Mouse (Mus musculus): Measurements from ENCODE around the gene Miga1. TPM values are rescaled to one million over a fixed set of nuclear protein-coding genes. Genes with fewer than 3 reads are reported as not detected.
A peak's percentile ranks its signal among the peaks of the same experiment; 100 is the strongest.

The Miga1 gene
- polyA plus RNA-seq, 1 experiment from 2014 or later, result 12.8 TPM

DNA sequence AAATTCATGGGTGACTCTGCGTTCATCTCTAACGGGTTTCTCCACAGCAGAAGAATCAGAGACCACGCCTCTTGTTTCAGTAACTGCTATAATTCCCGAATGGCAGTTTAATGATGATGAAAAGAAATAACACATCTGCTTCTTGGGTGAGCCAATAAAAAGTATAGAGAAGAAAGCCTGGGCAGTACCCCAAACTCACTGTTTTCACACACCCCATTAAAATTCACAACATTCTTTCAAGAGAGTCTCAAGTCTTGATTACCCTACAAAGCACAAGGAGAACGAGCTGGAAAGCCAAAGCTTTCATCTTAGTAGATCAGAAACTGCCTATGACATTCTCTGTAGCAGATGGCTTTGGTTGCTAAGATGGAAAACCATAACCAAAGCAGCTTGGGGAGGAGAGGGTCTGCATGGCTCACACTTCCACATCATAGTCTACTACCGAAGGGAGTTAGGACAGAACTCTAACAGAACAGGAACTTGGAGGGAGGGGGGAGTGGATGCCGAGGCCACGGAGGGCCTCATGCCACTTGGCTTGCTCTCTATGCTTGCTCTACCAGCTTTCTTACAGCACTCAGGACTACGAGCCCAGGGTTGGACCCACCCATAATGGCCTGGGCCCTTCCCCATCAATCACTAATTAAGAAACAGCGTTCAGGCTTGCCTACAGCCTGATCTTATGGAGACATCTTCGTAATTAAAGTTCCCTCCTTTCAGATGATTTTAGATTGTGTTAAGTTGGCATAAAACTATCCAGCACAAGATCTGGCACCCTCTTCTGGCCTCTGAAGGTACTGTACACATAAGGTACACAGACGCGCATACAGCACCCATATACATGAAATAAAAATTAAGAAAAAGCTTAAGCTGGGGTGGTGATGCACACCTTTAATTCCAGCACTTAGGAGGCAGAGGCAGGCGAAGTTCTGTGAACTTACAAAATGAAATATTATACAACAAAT is 39.5 kb downstream of the Miga1 start:
- H3K9ac ChIP-seq, result no peak overlapping the region
- H3K4me3 ChIP-seq, result no peak overlapping the region
- H3K27me3 ChIP-seq, result no peaks in the 10 kb centered on the region
- H3K4me2 ChIP-seq, result no peak overlapping the region
- peaks cover 23% of the 10 kb centered on the region for H3K4me1 ChIP-seq (replicated peaks)
- no peaks in the 10 kb centered on the region for H3K9me3 ChIP-seq (replicated peaks)
- peak overlapping the region; percentile 18; the same call in 1 of the 2 replicates for H3K27ac ChIP-seq
- 83% methylated on average over 14 of the region's 14 CpGs for WGBS
- peaks cover 14% of the 10 kb centered on the region; the same call in 1 of the 2 replicates for H3K36me3 ChIP-seq
- ATAC-seq (replicated peaks; ENCODE audit: insufficient number of reproducible peaks, insufficient read depth, low FRiP score, low read depth), result no peak

DNA sequence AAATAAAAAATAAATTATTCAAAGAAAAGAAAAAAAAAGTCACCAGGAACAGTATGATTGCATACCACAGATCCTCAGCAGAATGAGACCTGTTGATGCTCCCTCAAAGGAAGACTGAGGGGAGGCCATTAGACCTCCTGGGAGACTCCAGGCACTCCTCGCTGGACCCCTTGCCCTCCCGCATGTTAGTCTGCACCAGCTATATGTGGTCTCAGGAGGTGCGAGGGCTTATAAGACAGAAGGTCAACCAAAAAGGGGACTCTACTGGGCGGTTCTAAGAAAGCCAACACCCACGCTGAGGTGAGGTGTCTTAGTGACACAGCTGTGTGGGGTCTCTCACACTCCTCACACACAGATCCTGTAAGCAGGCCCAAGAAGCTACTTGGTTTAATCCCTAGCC is 44.3 kb downstream of the Miga1 start:
- Histone ChIP-seq H3K4me1 (replicated peaks) (peaks cover 12% of the 10 kb centered on the region), H3K9me3 (replicated peaks) (no peaks in the 10 kb centered on the region), H3K9ac (no peak overlapping the region), H3K4me2 (no peak overlapping the region), H3K36me3 (peaks cover 17% of the 10 kb centered on the region; the same call in 1 of the 2 replicates), H3K27ac (no peak overlapping the region), H3K4me3 (no peak overlapping the region), H3K27me3 (no peaks in the 10 kb centered on the region)
- 88% methylated on average over 5 of the region's 5 CpGs for WGBS
- no peak for ATAC-seq (replicated peaks; ENCODE audit: insufficient number of reproducible peaks, insufficient read depth, low FRiP score, low read depth)

DNA sequence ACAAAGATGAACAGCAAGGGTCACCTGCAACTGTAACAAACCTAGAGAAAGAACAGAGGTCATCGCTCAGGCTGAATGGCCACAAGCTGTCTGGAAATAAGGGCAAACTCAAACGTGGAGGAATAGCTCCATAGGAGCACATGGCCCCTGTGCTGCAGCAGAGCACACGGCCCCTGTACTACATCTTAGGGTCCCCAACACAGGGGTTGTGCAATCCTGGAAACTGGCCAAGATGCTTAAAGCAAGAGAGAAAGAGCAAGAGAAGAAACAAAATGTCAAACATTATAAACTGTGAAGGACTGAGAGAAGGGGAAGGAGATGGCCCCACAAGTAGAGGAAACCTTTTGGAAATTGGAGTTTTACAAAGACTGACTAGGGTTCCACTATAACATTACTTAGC is 45.8 kb downstream of the Miga1 start:
- Histone ChIP-seq H3K27ac (peak overlapping the region; percentile 76), H3K4me3 (no peak overlapping the region), H3K4me1 (replicated peaks) (peaks cover 12% of the 10 kb centered on the region), H3K4me2 (no peak overlapping the region), H3K27me3 (no peaks in the 10 kb centered on the region), H3K9me3 (replicated peaks) (no peaks in the 10 kb centered on the region), H3K9ac (no peak overlapping the region), H3K36me3 (peaks cover 18% of the 10 kb centered on the region; the same call in 1 of the 2 replicates)
- 55% methylated on average over 3 of the region's 3 CpGs for WGBS
- no peak for ATAC-seq (replicated peaks; ENCODE audit: insufficient number of reproducible peaks, insufficient read depth, low FRiP score, low read depth)

GRCm38 (mm10) chr3:152293530-152294181 is 46.6 kb downstream of the Miga1 start:
- WGBS, result 35% methylated on average over 13 of the region's 13 CpGs
- H3K9ac ChIP-seq, result no peak overlapping the region

GRCm38 (mm10) chr3:152291895-152292294 is 48.3 kb downstream of the Miga1 start:
- 72% methylated on average over 6 of the region's 6 CpGs for WGBS
- H3K27ac ChIP-seq, result no peak overlapping the region
- no peak overlapping the region for H3K4me2 ChIP-seq
- H3K36me3 ChIP-seq, result peaks cover 23% of the 10 kb centered on the region; the same call in 1 of the 2 replicates
- no peaks in the 10 kb centered on the region for H3K9me3 ChIP-seq (replicated peaks)
- no peak overlapping the region for H3K4me3 ChIP-seq
- no peak overlapping the region for H3K9ac ChIP-seq
- no peak for ATAC-seq (replicated peaks; ENCODE audit: insufficient number of reproducible peaks, insufficient read depth, low FRiP score, low read depth)
- no peaks in the 10 kb centered on the region for H3K27me3 ChIP-seq
- H3K4me1 ChIP-seq (replicated peaks), result peaks cover 12% of the 10 kb centered on the region

More at GRCm38 (mm10) chr3:152293530-152294181, 46.6 kb downstream of the Miga1 start:
- Histone ChIP-seq H3K36me3 (peaks cover 18% of the 10 kb centered on the region; the same call in 1 of the 2 replicates), H3K4me3 (no peak overlapping the region), H3K27me3 (no peaks in the 10 kb centered on the region), H3K4me2 (peak overlapping the region; percentile 8; the same call in 1 of the 2 replicates), H3K27ac (peak overlapping the region; percentile 76), H3K4me1 (replicated peaks) (peaks cover 12% of the 10 kb centered on the region), H3K9me3 (replicated peaks) (no peaks in the 10 kb centered on the region)
- ATAC-seq (replicated peaks; ENCODE audit: insufficient number of reproducible peaks, insufficient read depth, low FRiP score, low read depth), result peak; percentile 67; the same call in 1 of the 2 replicates

GRCm38 (mm10) chr3:152290175-152290798 is 49.9 kb downstream of the Miga1 start:
- no peak overlapping the region for H3K4me2 ChIP-seq
- 82% methylated on average over 17 of the region's 17 CpGs for WGBS
- H3K4me1 ChIP-seq (replicated peaks), result peaks cover 12% of the 10 kb centered on the region
- H3K9me3 ChIP-seq (replicated peaks), result no peaks in the 10 kb centered on the region
- no peak for ATAC-seq (replicated peaks; ENCODE audit: insufficient number of reproducible peaks, insufficient read depth, low FRiP score, low read depth)
- no peak overlapping the region for H3K9ac ChIP-seq
- H3K36me3 ChIP-seq, result peaks cover 24% of the 10 kb centered on the region
- H3K27ac ChIP-seq, result no peak overlapping the region
- no peaks in the 10 kb centered on the region for H3K27me3 ChIP-seq
- no peak overlapping the region for H3K4me3 ChIP-seq

DNA sequence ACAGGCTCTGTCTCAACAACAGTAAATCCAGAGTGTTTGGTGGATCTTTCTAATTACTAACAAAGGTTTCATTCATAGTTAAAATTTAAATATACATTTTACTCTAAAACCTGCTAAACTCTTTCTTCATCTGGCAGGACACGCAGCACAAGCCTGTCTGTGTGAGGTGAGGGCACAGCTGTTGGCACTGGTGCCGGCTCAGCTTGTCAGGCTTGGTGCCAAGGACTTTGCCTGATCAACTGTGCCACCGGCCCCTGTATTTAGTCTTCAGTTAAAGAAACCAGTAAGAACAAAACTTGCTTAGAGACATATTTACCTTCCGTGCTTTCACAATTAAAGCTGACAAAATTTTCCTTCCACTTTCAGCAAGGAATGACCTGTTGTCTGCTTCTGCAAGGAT is 51.5 kb downstream of the Miga1 start:
- H3K36me3 ChIP-seq, result peaks cover 31% of the 10 kb centered on the region
- no peak overlapping the region for H3K9ac ChIP-seq
- no peak for ATAC-seq (replicated peaks; ENCODE audit: insufficient number of reproducible peaks, insufficient read depth, low FRiP score, low read depth)
- WGBS, result 75% methylated on average over 4 of the region's 4 CpGs
- H3K4me2 ChIP-seq, result no peak overlapping the region
- H3K27ac ChIP-seq, result no peak overlapping the region
- H3K9me3 ChIP-seq (replicated peaks), result no peaks in the 10 kb centered on the region
- H3K27me3 ChIP-seq, result no peaks in the 10 kb centered on the region
- no peak overlapping the region for H3K4me3 ChIP-seq
- peaks cover 7% of the 10 kb centered on the region for H3K4me1 ChIP-seq (replicated peaks)

DNA sequence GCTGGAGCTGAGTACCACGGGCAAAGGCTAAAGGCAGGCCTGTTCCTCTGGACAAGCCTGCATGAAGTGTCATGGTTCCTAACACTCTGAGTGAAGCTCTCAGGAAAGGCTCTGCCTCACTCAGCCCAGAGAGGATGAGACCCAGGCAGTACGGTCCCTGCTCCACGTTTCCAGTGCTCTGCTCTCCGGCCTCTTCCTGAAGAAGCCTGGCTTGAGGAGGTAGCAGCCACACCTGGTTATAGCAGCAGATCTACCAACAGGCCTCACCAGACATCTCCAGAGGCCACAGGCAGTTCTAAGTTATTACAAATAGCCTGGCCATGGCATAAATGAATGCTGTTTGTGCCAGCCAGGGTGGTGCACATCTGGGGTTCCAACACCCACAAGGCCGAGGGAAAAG is 51.9 kb downstream of the Miga1 start:
- Histone ChIP-seq H3K27ac (no peak overlapping the region), H3K36me3 (peaks cover 31% of the 10 kb centered on the region), H3K4me2 (no peak overlapping the region), H3K9me3 (replicated peaks) (no peaks in the 10 kb centered on the region), H3K27me3 (no peaks in the 10 kb centered on the region), H3K4me1 (replicated peaks) (peaks cover 3% of the 10 kb centered on the region), H3K4me3 (no peak overlapping the region), H3K9ac (no peak overlapping the region)
- no peak for ATAC-seq (replicated peaks; ENCODE audit: insufficient number of reproducible peaks, insufficient read depth, low FRiP score, low read depth)
- 83% methylated on average over 5 of the region's 5 CpGs for WGBS

- no peak overlapping the region for H3K4me2 ChIP-seq
- no peaks in the 10 kb centered on the region for H3K9me3 ChIP-seq (replicated peaks)
- no peak overlapping the region for H3K4me3 ChIP-seq
- no peaks in the 10 kb centered on the region for H3K4me1 ChIP-seq (replicated peaks)
- no peaks in the 10 kb centered on the region for H3K27me3 ChIP-seq
- H3K27ac ChIP-seq, result no peak overlapping the region
- ATAC-seq (replicated peaks; ENCODE audit: insufficient number of reproducible peaks, insufficient read depth, low FRiP score, low read depth), result no peak
- peaks cover 31% of the 10 kb centered on the region for H3K36me3 ChIP-seq
- 79% methylated on average over 9 of the region's 9 CpGs for WGBS
- H3K9ac ChIP-seq, result no peak overlapping the region
Observed at GRCm38 (mm10) chr3:152287810-152288209, 52.4 kb downstream of the Miga1 start.

DNA sequence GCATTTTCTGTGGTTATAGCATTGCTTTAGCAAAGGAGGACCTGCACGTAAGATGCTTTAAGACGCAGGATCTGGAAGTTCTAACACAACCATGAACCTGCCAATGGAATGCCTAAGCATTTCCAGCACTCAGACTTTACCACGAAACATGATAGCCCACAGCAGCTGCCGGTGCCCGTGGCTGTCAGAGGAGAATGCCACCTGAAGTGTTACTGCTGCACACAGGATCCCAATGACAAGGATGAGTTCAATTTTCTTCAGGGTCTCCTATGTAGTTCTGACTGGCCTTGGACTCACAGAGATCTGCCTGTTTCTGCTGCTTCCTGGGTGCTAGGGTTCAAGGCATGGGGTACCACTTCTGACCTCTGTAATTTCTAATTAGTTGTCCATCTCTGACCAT is 55.4 kb downstream of the Miga1 start:
- Histone ChIP-seq H3K4me1 (replicated peaks) (no peaks in the 10 kb centered on the region), H3K4me2 (no peak overlapping the region), H3K36me3 (peaks cover 34% of the 10 kb centered on the region), H3K27ac (no peak overlapping the region), H3K9ac (no peak overlapping the region), H3K27me3 (no peaks in the 10 kb centered on the region), H3K9me3 (replicated peaks) (no peaks in the 10 kb centered on the region), H3K4me3 (no peak overlapping the region)
- 84% methylated on average over 5 of the region's 5 CpGs for WGBS
- no peak for ATAC-seq (replicated peaks; ENCODE audit: insufficient number of reproducible peaks, insufficient read depth, low FRiP score, low read depth)

GRCm38 (mm10) chr3:152284306-152284705 is 55.9 kb downstream of the Miga1 start:
- ATAC-seq (replicated peaks; ENCODE audit: insufficient number of reproducible peaks, insufficient read depth, low FRiP score, low read depth), result no peak
- peaks cover 34% of the 10 kb centered on the region for H3K36me3 ChIP-seq
- no peaks in the 10 kb centered on the region for H3K4me1 ChIP-seq (replicated peaks)
- no peak overlapping the region for H3K4me3 ChIP-seq
- H3K9me3 ChIP-seq (replicated peaks), result no peaks in the 10 kb centered on the region
- WGBS, result 95% methylated on average over 1 of the region's 1 CpGs
- no peak overlapping the region for H3K4me2 ChIP-seq
- H3K27me3 ChIP-seq, result no peaks in the 10 kb centered on the region
- H3K27ac ChIP-seq, result no peak overlapping the region
- no peak overlapping the region for H3K9ac ChIP-seq
